Comparison of ENCODE assay signal across 8 mouse cellular contexts in the genomic region with DNA sequence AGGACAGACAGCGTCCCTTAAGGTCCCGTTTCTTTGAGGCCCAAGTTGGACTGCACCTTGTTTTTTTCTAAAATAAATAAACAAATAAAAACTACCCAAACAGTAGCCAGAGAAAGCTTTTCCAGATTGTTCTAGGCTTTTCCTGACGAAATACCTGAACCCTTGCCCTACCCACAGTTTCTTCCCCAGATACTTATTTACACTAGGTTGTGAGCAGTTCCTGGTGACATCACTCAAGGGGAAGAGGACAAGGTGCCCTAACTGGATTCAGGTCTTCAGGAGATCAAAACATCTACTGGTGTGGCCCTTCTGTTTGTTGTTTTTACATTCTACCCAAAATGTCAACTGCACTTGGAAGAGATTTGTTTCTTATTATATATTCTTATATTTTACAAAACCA. TPM values are rescaled to one million over a fixed set of nuclear protein-coding genes. Genes with fewer than 3 reads are reported as not detected.
DNase-seq lines count a peak whose midpoint lies in the region; ATAC-seq and TF ChIP-seq lines count a peak whose summit lies in the region.

No protein-coding gene starts in this region.

- TF ChIP-seq CTCF in cortical plate, adult 2 months (IDR thresholded peaks at IDR 0.05; ENCODE audit: extremely low read depth, insufficient read depth, low read length): no peak

- 33% methylated on average over 3 of the region's 3 CpGs for WGBS in heart, embryonic 11.5 days (ENCODE audit: insufficient replicate concordance)
- WGBS in hindbrain, embryonic 12.5 days: 19% methylated on average over 3 of the region's 3 CpGs
- WGBS in midbrain, embryonic 10.5 days: 32% methylated on average over 3 of the region's 3 CpGs

- no peaks in the 10 kb centered on the region for H3K36me3 ChIP-seq in heart, embryonic 11.5 days (ENCODE audit: control insufficient read depth, insufficient read depth, low read length)
- H3K36me3 ChIP-seq in hindbrain, embryonic 12.5 days: no peaks in the 10 kb centered on the region
- no peaks in the 10 kb centered on the region for H3K36me3 ChIP-seq in midbrain, embryonic 10.5 days

- H3K9me3 ChIP-seq in heart, embryonic 11.5 days (replicated peaks; ENCODE audit: control insufficient read depth, low read length): no peaks in the 10 kb centered on the region
- H3K9me3 ChIP-seq in hindbrain, embryonic 12.5 days (replicated peaks): no peaks in the 10 kb centered on the region
- no peaks in the 10 kb centered on the region for H3K9me3 ChIP-seq in midbrain, embryonic 10.5 days (replicated peaks)

- H3K4me1 ChIP-seq in heart, embryonic 11.5 days (ENCODE audit: control insufficient read depth, insufficient read depth, low read length): 0 out of 2 replicates have a peak, but pooled peaks cover 2% of the 10 kb centered on the region
- no peaks in the 10 kb centered on the region for H3K4me1 ChIP-seq in cortical plate, adult 2 months (ENCODE audit: control insufficient read depth, insufficient read depth, low read length)
- H3K4me1 ChIP-seq in hindbrain, embryonic 12.5 days: no peaks in the 10 kb centered on the region; the same call in 1 of the 2 replicates
- peaks cover 11% of the 10 kb centered on the region for H3K4me1 ChIP-seq in midbrain, embryonic 10.5 days

- no peaks in the 10 kb centered on the region for H3K27me3 ChIP-seq in heart, embryonic 11.5 days (ENCODE audit: control insufficient read depth, insufficient read depth, low read length)
- no peaks in the 10 kb centered on the region for H3K27me3 ChIP-seq in hindbrain, embryonic 12.5 days
- H3K27me3 ChIP-seq in midbrain, embryonic 10.5 days (ENCODE audit: low read depth, poor library complexity, severe bottlenecking): no peaks in the 10 kb centered on the region

- ATAC-seq in heart, embryonic 11.5 days (replicated peaks; ENCODE audit: insufficient number of reproducible peaks, low FRiP score, low TSS enrichment): no peak
- ATAC-seq in hindbrain, embryonic 12.5 days (ENCODE audit: low FRiP score): peak; percentile 17; the same call in 1 of the 2 replicates

- 0 out of 2 replicates have a peak overlapping the region, but pooled peaks have one; percentile 22 for H3K9ac ChIP-seq in heart, embryonic 11.5 days (ENCODE audit: low read depth, low read length)
- H3K9ac ChIP-seq in hindbrain, embryonic 12.5 days: no peak overlapping the region

- peak overlapping the region; percentile 68 for H3K4me2 ChIP-seq in heart, embryonic 11.5 days
- H3K4me2 ChIP-seq in hindbrain, embryonic 12.5 days (replicated peaks): peak overlapping the region; percentile 55

- TF ChIP-seq POLR2A in cortical plate, adult 2 months (IDR thresholded peaks at IDR 0.05; ENCODE audit: extremely low read depth, insufficient read depth, low read length): no peak

- H3K4me3 ChIP-seq in heart, embryonic 11.5 days (ENCODE audit: low read depth, low read length): peak overlapping the region; percentile 62
- peak overlapping the region; percentile 82 for H3K4me3 ChIP-seq in cortical plate, adult 2 months (ENCODE audit: insufficient read depth, low read length)
- H3K4me3 ChIP-seq in hindbrain, embryonic 12.5 days: peak overlapping the region; percentile 49
- peak overlapping the region; percentile 59 for H3K4me3 ChIP-seq in midbrain, embryonic 10.5 days

- DNase-seq in heart, postnatal 4 days: no peak
- no peak for DNase-seq in midbrain, embryonic 10.5 days (ENCODE audit: low spot score)
- no peak for DNase-seq in T-cell, adult 2 months (ENCODE audit: low spot score)
- DNase-seq in layer of hippocampus, adult 9-10 months (ENCODE audit: low spot score): no peak
- DNase-seq in testis, postnatal 10 days (ENCODE audit: low spot score): no peak

- peak overlapping the region; percentile 29; the same call in 1 of the 2 replicates for H3K27ac ChIP-seq in heart, embryonic 11.5 days (ENCODE audit: low read depth, low read length)
- no peak overlapping the region for H3K27ac ChIP-seq in cortical plate, adult 2 months (ENCODE audit: insufficient read depth, low read length)
- H3K27ac ChIP-seq in hindbrain, embryonic 12.5 days: peak overlapping the region; percentile 26; the same call in 1 of the 2 replicates
- H3K27ac ChIP-seq in midbrain, embryonic 10.5 days (replicated peaks): peak overlapping the region; percentile 78; the same call in 1 of the 2 replicates

RNA-seq across cellular contexts. Expression of a gene that starts 0.5 kb away (rescaled TPM):
- 6.7 and 10.2 TPM in 2 replicates for polyA plus RNA-seq in heart, embryonic 11.5 days (2014; fragmentation: Nextera tagmentation; extraction: Ambion mirVana)
- 10 to 100 TPM in 1 of 2 experiments, 1 to 10 TPM in 1; 8.6 to 12.1 TPM for total RNA-seq in heart, postnatal 4 days (2021)
- 7.3 and 8.7 TPM in 2 replicates for polyA plus RNA-seq in cortical plate, adult 2 months (2012; rRNA removed)
- 6.2 and 6.8 TPM in 2 replicates for polyA plus RNA-seq in hindbrain, embryonic 12.5 days (2016; fragmentation: Nextera tagmentation; extraction: Ambion mirVana)
- 2.1 and 3.3 TPM in 2 replicates for polyA plus RNA-seq in midbrain, embryonic 10.5 days (2016; fragmentation: Nextera tagmentation; extraction: Ambion mirVana)
